Mouse (Mus musculus): ENCODE measurements at regions not wholly inside any gene's neighbourhood (a gene's known extent, or its start where the extent isn't known, plus 50 kb on each side); places are given as distances from the start of the nearest gene placed in this dataset.

- WGBS, result 82% methylated on average over 6 of the region's 6 CpGs
- no peak overlapping the region for H3K9ac ChIP-seq (ENCODE audit: low read length)
- H3K36me3 ChIP-seq (ENCODE audit: control insufficient read depth, insufficient read depth), result no peaks in the 10 kb centered on the region
- no peak overlapping the region for H3K4me3 ChIP-seq (ENCODE audit: low read length)
- ATAC-seq (replicated peaks; ENCODE audit: extremely low read depth, insufficient read depth, low FRiP score), result no peak
- H3K27me3 ChIP-seq (ENCODE audit: control insufficient read depth, insufficient read depth, low read length), result no peaks in the 10 kb centered on the region
- no peak overlapping the region for H3K4me2 ChIP-seq (ENCODE audit: low read depth, low read length)
- no peaks in the 10 kb centered on the region for H3K9me3 ChIP-seq (replicated peaks; ENCODE audit: control insufficient read depth, low read length)
- H3K27ac ChIP-seq (ENCODE audit: low read length), result no peak overlapping the region
- H3K4me1 ChIP-seq (ENCODE audit: control insufficient read depth, insufficient read depth, low read length), result peaks cover 4% of the 10 kb centered on the region; the same call in 1 of the 2 replicates
These were observed 107.4 kb downstream of the Spata18 start for GRCm38 (mm10) chr5:73758534-73758933.

GRCm38 (mm10) chr5:73761236-73761635, 110.1 kb downstream of the Spata18 start:
- H3K9ac ChIP-seq (ENCODE audit: low read length), result no peak overlapping the region
- no peaks in the 10 kb centered on the region for H3K4me1 ChIP-seq (ENCODE audit: control insufficient read depth, insufficient read depth, low read length)
- H3K36me3 ChIP-seq (ENCODE audit: control insufficient read depth, insufficient read depth), result no peaks in the 10 kb centered on the region
- no peak overlapping the region for H3K4me2 ChIP-seq (ENCODE audit: low read depth, low read length)
- H3K4me3 ChIP-seq (ENCODE audit: low read length), result no peak overlapping the region
- 0 out of 2 replicates have a peak, but pooled peaks have one; percentile 10 for ATAC-seq (replicated peaks; ENCODE audit: extremely low read depth, insufficient read depth, low FRiP score)
- 67% methylated on average over 1 of the region's 1 CpGs for WGBS
- no peak overlapping the region for H3K27ac ChIP-seq (ENCODE audit: low read length)
- no peaks in the 10 kb centered on the region for H3K9me3 ChIP-seq (replicated peaks; ENCODE audit: control insufficient read depth, low read length)
- H3K27me3 ChIP-seq (ENCODE audit: control insufficient read depth, insufficient read depth, low read length), result no peaks in the 10 kb centered on the region

- H3K4me2 ChIP-seq (ENCODE audit: low read depth, low read length), result no peak overlapping the region
- 19% methylated on average over 8 of the region's 8 CpGs for WGBS
- H3K9ac ChIP-seq (ENCODE audit: low read length), result no peak overlapping the region
- peak; percentile 78 for ATAC-seq (replicated peaks; ENCODE audit: extremely low read depth, insufficient read depth, low FRiP score)
- H3K4me1 ChIP-seq (ENCODE audit: control insufficient read depth, insufficient read depth, low read length), result no peaks in the 10 kb centered on the region
- no peaks in the 10 kb centered on the region for H3K9me3 ChIP-seq (replicated peaks; ENCODE audit: control insufficient read depth, low read length)
- H3K27me3 ChIP-seq (ENCODE audit: control insufficient read depth, insufficient read depth, low read length), result no peaks in the 10 kb centered on the region
- H3K27ac ChIP-seq (ENCODE audit: low read length), result no peak overlapping the region
- H3K36me3 ChIP-seq (ENCODE audit: control insufficient read depth, insufficient read depth), result no peaks in the 10 kb centered on the region
- no peak overlapping the region for H3K4me3 ChIP-seq (ENCODE audit: low read length)
These were observed 110.5 kb downstream of the Spata18 start for GRCm38 (mm10) chr5:73761709-73762108.

GRCm38 (mm10) chr5:73764226-73764625, 113.0 kb downstream of the Spata18 start:
- Histone ChIP-seq H3K4me2 (ENCODE audit: low read depth, low read length) (no peak overlapping the region), H3K9me3 (replicated peaks; ENCODE audit: control insufficient read depth, low read length) (no peaks in the 10 kb centered on the region), H3K27me3 (ENCODE audit: control insufficient read depth, insufficient read depth, low read length) (no peaks in the 10 kb centered on the region), H3K4me3 (ENCODE audit: low read length) (no peak overlapping the region), H3K4me1 (ENCODE audit: control insufficient read depth, insufficient read depth, low read length) (no peaks in the 10 kb centered on the region), H3K36me3 (ENCODE audit: control insufficient read depth, insufficient read depth) (no peaks in the 10 kb centered on the region), H3K27ac (ENCODE audit: low read length) (no peak overlapping the region), H3K9ac (ENCODE audit: low read length) (no peak overlapping the region)
- 69% methylated on average over 1 of the region's 1 CpGs for WGBS
- no peak for ATAC-seq (replicated peaks; ENCODE audit: extremely low read depth, insufficient read depth, low FRiP score)

GRCm38 (mm10) chr5:73765466-73765865, 114.3 kb downstream of the Spata18 start:
- Histone ChIP-seq H3K27ac (ENCODE audit: low read length) (no peak overlapping the region), H3K9ac (ENCODE audit: low read length) (no peak overlapping the region), H3K36me3 (ENCODE audit: control insufficient read depth, insufficient read depth) (no peaks in the 10 kb centered on the region), H3K27me3 (ENCODE audit: control insufficient read depth, insufficient read depth, low read length) (no peaks in the 10 kb centered on the region), H3K4me1 (ENCODE audit: control insufficient read depth, insufficient read depth, low read length) (no peaks in the 10 kb centered on the region), H3K4me2 (ENCODE audit: low read depth, low read length) (no peak overlapping the region), H3K9me3 (replicated peaks; ENCODE audit: control insufficient read depth, low read length) (no peaks in the 10 kb centered on the region), H3K4me3 (ENCODE audit: low read length) (no peak overlapping the region)
- ATAC-seq (replicated peaks; ENCODE audit: extremely low read depth, insufficient read depth, low FRiP score), result no peak
- 73% methylated on average over 7 of the region's 7 CpGs for WGBS

- Histone ChIP-seq H3K4me2 (ENCODE audit: low read depth, low read length) (no peak overlapping the region), H3K27ac (ENCODE audit: low read length) (no peak overlapping the region), H3K9me3 (replicated peaks; ENCODE audit: control insufficient read depth, low read length) (no peaks in the 10 kb centered on the region), H3K9ac (ENCODE audit: low read length) (no peak overlapping the region), H3K4me3 (ENCODE audit: low read length) (no peak overlapping the region), H3K4me1 (ENCODE audit: control insufficient read depth, insufficient read depth, low read length) (no peaks in the 10 kb centered on the region), H3K36me3 (ENCODE audit: control insufficient read depth, insufficient read depth) (no peaks in the 10 kb centered on the region), H3K27me3 (ENCODE audit: control insufficient read depth, insufficient read depth, low read length) (no peaks in the 10 kb centered on the region)
- 54% methylated on average over 3 of the region's 3 CpGs for WGBS
- no peak for ATAC-seq (replicated peaks; ENCODE audit: extremely low read depth, insufficient read depth, low FRiP score)
These were observed 117.1 kb downstream of the Spata18 start for GRCm38 (mm10) chr5:73768253-73768652.

GRCm38 (mm10) chr5:73775775-73776548, 124.8 kb downstream of the Spata18 start:
- WGBS, result 68% methylated on average over 7 of the region's 7 CpGs
- H3K4me1 ChIP-seq (ENCODE audit: control insufficient read depth, insufficient read depth, low read length), result no peaks in the 10 kb centered on the region
- ATAC-seq (replicated peaks; ENCODE audit: extremely low read depth, insufficient read depth, low FRiP score), result no peak
- no peaks in the 10 kb centered on the region for H3K27me3 ChIP-seq (ENCODE audit: control insufficient read depth, insufficient read depth, low read length)
- no peak overlapping the region for H3K4me2 ChIP-seq (ENCODE audit: low read depth, low read length)
- H3K36me3 ChIP-seq (ENCODE audit: control insufficient read depth, insufficient read depth), result no peaks in the 10 kb centered on the region
- no peaks in the 10 kb centered on the region for H3K9me3 ChIP-seq (replicated peaks; ENCODE audit: control insufficient read depth, low read length)
- no peak overlapping the region for H3K9ac ChIP-seq (ENCODE audit: low read length)
- no peak overlapping the region for H3K4me3 ChIP-seq (ENCODE audit: low read length)
- H3K27ac ChIP-seq (ENCODE audit: low read length), result peak overlapping the region; percentile 16; the same call in 1 of the 2 replicates

- H3K27ac ChIP-seq (ENCODE audit: low read length), result peak overlapping the region; percentile 36
- peak; percentile 79 for ATAC-seq (replicated peaks; ENCODE audit: extremely low read depth, insufficient read depth, low FRiP score)
- H3K4me1 ChIP-seq (ENCODE audit: control insufficient read depth, insufficient read depth, low read length), result no peaks in the 10 kb centered on the region
- H3K4me3 ChIP-seq (ENCODE audit: low read length), result no peak overlapping the region
- no peaks in the 10 kb centered on the region for H3K27me3 ChIP-seq (ENCODE audit: control insufficient read depth, insufficient read depth, low read length)
- 40% methylated on average over 9 of the region's 9 CpGs for WGBS
- no peaks in the 10 kb centered on the region for H3K9me3 ChIP-seq (replicated peaks; ENCODE audit: control insufficient read depth, low read length)
- no peak overlapping the region for H3K9ac ChIP-seq (ENCODE audit: low read length)
- H3K36me3 ChIP-seq (ENCODE audit: control insufficient read depth, insufficient read depth), result no peaks in the 10 kb centered on the region
- no peak overlapping the region for H3K4me2 ChIP-seq (ENCODE audit: low read depth, low read length)
These were observed 126.2 kb downstream of the Spata18 start for GRCm38 (mm10) chr5:73777282-73777921.

- no peaks in the 10 kb centered on the region for H3K36me3 ChIP-seq (ENCODE audit: control insufficient read depth, insufficient read depth)
- no peak for ATAC-seq (replicated peaks; ENCODE audit: extremely low read depth, insufficient read depth, low FRiP score)
- H3K4me2 ChIP-seq (ENCODE audit: low read depth, low read length), result no peak overlapping the region
- WGBS, result 90% methylated on average over 23 of the region's 23 CpGs
- no peaks in the 10 kb centered on the region for H3K4me1 ChIP-seq (ENCODE audit: control insufficient read depth, insufficient read depth, low read length)
- H3K4me3 ChIP-seq (ENCODE audit: low read length), result no peak overlapping the region
- no peaks in the 10 kb centered on the region for H3K9me3 ChIP-seq (replicated peaks; ENCODE audit: control insufficient read depth, low read length)
- H3K9ac ChIP-seq (ENCODE audit: low read length), result no peak overlapping the region
- no peaks in the 10 kb centered on the region for H3K27me3 ChIP-seq (ENCODE audit: control insufficient read depth, insufficient read depth, low read length)
- no peak overlapping the region for H3K27ac ChIP-seq (ENCODE audit: low read length)
These were observed 130.2 kb downstream of the Spata18 start for GRCm38 (mm10) chr5:73781190-73781940.
